Mouse (Mus musculus): Measurements from ENCODE around the gene Olfr434. TPM values are rescaled to one million over a fixed set of nuclear protein-coding genes. Genes with fewer than 3 reads are reported as not detected.

Olfr434 gene
- total RNA-seq, 2 experiments from 2014 or later, result not detected

- no peak overlapping the region for H3K27ac ChIP-seq
- no peak for DNase-seq
- H3K4me3 ChIP-seq, result no peak overlapping the region
- intact Hi-C loops (cut with DNase I), result no loop called here
- TF ChIP-seq CTCF (IDR thresholded peaks at IDR 0.05), result no peak
Measured at GRCm38 (mm10) chr6:43252994-43253393, 40.2 kb downstream of the Olfr434 start.

DNA sequence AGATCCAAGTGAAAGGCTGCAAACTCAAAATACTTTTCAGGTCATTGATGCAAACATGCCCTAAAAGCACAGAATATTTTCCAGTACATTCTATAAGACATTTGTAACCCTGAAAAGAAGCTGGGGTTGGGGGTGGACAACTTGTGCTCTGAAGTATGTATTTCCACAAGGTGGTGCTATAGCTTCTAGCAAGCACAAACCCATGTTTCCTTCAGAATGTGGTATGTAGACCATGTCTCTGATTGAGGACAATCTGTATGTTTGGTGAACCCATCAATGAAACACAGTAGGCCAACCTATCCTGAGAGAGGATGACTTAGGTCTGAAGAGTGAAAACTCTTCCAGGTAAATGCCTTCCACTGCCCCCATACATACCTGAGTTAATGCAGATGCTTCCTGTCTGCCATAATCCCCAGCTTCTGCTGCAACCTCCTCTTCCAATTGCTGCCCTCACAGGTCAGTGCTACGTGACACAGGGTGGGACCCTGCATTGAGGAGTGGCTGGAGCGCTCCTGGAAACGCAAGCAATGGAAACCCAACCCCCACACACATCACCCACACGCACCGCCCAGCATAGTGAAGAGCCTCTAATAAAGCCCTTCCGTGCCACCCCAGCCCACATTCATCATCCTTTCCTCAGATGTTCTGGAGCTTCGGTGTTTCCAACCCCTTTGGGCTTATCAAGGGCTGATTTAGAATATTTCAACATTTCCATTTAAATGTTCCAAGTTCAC lies 41.5 kb downstream of the Olfr434 start:
- intact Hi-C loops (cut with DNase I), result loop anchor here (2.0 kb wide), 1 partner anchor 42 kb away; no protein-coding TSS in a partner anchor
- no peak for DNase-seq
- Histone ChIP-seq H3K27ac (no peak overlapping the region), H3K4me3 (no peak overlapping the region)
- TF ChIP-seq CTCF (IDR thresholded peaks at IDR 0.05), result peak; percentile 67

GRCm38 (mm10) chr6:43260756-43261155 lies 47.9 kb downstream of the Olfr434 start:
- intact Hi-C loops (cut with DNase I), result no loop called here
- no peak for TF ChIP-seq CTCF (IDR thresholded peaks at IDR 0.05)
- H3K4me3 ChIP-seq, result peak overlapping the region; percentile 13
- H3K27ac ChIP-seq, result peak overlapping the region; percentile 38; the same call in 1 of the 2 replicates
- no peak for DNase-seq

DNA sequence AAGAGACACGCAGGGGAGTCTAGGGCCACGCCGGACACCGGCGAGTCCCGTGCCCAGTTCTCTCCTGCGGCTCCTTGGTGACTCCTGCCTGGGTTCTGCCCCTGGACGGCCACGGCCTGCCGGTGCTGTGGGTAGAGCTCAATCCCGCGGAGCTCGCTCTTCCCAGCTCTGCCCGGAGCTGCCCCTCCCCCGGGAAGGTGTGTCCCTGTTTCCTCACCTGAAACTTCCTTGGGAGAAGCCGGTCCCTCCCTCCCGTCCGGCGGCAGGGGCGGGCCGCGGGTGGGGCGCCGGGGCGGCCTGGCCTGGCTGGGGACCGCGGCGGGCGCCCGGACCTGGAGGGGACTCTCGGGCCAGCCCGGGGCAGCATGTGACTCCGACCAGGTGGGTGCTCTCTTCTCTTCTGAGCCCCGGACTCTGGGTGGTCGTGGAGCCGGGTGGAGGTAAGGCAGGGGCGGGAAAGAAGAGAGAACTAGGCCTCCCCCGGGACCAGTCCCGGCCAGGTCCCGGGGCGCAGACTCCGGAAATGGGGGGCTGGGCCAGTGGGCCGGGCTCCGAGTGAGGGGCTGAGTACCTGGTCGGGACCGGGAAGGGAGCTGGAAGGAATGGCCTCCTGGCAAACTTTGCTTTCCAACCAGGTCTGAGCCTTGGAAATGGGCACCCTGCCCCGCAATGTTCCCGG lies 52.7 kb downstream of the Olfr434 start, which contains the start of gene Arhgef5:
TSS of gene Arhgef5 (plus strand) at position 220 of the 679 bp plus-strand sequence.
- no peak for TF ChIP-seq CTCF (IDR thresholded peaks at IDR 0.05)

DNA sequence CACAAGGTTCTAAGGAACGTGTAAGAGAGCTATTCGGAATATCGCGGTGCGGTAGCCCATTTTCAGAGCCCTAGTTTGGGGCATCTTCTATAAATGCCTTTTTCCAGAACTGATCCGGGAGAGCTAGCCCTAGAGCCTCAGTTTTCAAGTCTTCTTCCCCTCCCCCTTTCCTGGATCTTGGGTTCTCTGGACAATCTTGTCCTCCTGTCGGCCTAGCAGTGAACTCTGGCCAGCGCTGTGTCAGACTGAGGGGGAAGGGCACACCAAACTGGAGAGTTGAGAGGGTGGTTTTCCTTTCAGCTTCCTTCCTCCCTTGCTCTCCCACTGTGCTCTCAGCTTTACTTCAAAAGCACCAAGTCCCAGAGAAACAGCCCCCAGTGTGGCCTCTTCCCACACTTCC lies 53.5 kb downstream of the Olfr434 start:
- no peak for DNase-seq
- intact Hi-C loops (cut with DNase I), result no loop called here

More for the DNA sequence above, 52.7 kb downstream of the Olfr434 start, which contains the start of gene Arhgef5:
- intact Hi-C loops (cut with DNase I), result no loop called here
- H3K4me3 ChIP-seq, result peak within 1 kb of the TSS; percentile 81
- peak; percentile 48 for DNase-seq
- peak within 1 kb of the TSS; percentile 83 for H3K27ac ChIP-seq

More for the DNA sequence above, 53.5 kb downstream of the Olfr434 start:
- peak overlapping the region; percentile 83 for H3K27ac ChIP-seq
- peak overlapping the region; percentile 81 for H3K4me3 ChIP-seq
- no peak for TF ChIP-seq CTCF (IDR thresholded peaks at IDR 0.05)

Other genes starting within 250 kb of the Olfr434 start
- not detected for gene Olfr441, start 106.7 kb upstream of the Olfr434 start, total RNA-seq (2021)
- not detected for gene Olfr237-ps1, start 66.5 kb upstream of the Olfr434 start, total RNA-seq (2021)
- not detected for gene Olfr437, start 49.7 kb upstream of the Olfr434 start, total RNA-seq (2021)
- not detected for gene Olfr13, start 40.9 kb upstream of the Olfr434 start, total RNA-seq (2021)
- gene Olfr435, start 15.9 kb upstream of the Olfr434 start, total RNA-seq (2021), result not detected
- not detected for gene Olfr47, start 18.5 kb downstream of the Olfr434 start, total RNA-seq (2021)
- 1 to 10 TPM; 2.9 to 3.1 TPM for gene Arhgef5, start 52.6 kb downstream of the Olfr434 start, total RNA-seq (2021)
- gene Nobox, start 96.5 kb downstream of the Olfr434 start, total RNA-seq (2021), result not detected

Measured in gastrocnemius, adult 2 months (tissue).